Mouse (Mus musculus) neural tube, embryonic 15.5 days (tissue): ENCODE measurements around the gene Gm45337. TPM values are rescaled to one million over a fixed set of nuclear protein-coding genes. Genes with fewer than 3 reads are reported as not detected.
"Not testable (repeated sequence)": the region's sequence is repeated elsewhere in the genome, so short reads cannot be mapped to it uniquely, and the experiment has no call there.

Experiments
- ATAC-seq: fragments of 200-750 bp; cut with Nextera tagmentation; 2 replicates; pipeline ENCODE4 v1.8.0; 2017; ENCODE audit warnings: mild to moderate bottlenecking, moderate TSS enrichment, moderate library complexity; ENCODE audit not compliant: low FRiP score
- H3K27ac ChIP-seq: fragments of 300-500 bp; sonication (generic); replicated peaks from 2 replicates; pipeline ENCODE4 v1.5.1; 2015; ENCODE audit warnings: mild to moderate bottlenecking, inconsistent platforms
- H3K27me3 ChIP-seq: fragments of 300-500 bp; sonication (generic); replicated peaks from 2 replicates; pipeline ENCODE4 v1.6.1; 2015; ENCODE audit warnings: inconsistent platforms
- H3K36me3 ChIP-seq: fragments of 300-500 bp; sonication (generic); 2 replicates; pipeline ENCODE4 v1.6.1; 2015; ENCODE audit warnings: inconsistent platforms
- H3K4me1 ChIP-seq: fragments of 300-500 bp; sonication (generic); 2 replicates; pipeline ENCODE4 v1.6.1; 2015; ENCODE audit warnings: inconsistent platforms
- H3K4me2 ChIP-seq: fragments of 300-500 bp; sonication (generic); 2 replicates; pipeline ENCODE4 v1.6.1; 2015; ENCODE audit warnings: inconsistent platforms, mild to moderate bottlenecking, moderate library complexity
- H3K4me3 ChIP-seq: fragments of 300-500 bp; sonication (generic); replicated peaks from 2 replicates; pipeline ENCODE4 v1.5.1; 2015; ENCODE audit warnings: mild to moderate bottlenecking, inconsistent platforms
- H3K9ac ChIP-seq: fragments of 300-500 bp; sonication (generic); replicated peaks from 2 replicates; pipeline ENCODE4 v1.6.1; 2015; ENCODE audit warnings: mild to moderate bottlenecking, inconsistent platforms
- H3K9me3 ChIP-seq: fragments of 300-500 bp; sonication (generic); replicated peaks from 2 replicates; pipeline ENCODE4 v1.6.1; 2016; ENCODE audit warnings: inconsistent platforms
- WGBS: fragments of 180-500 bp; shearing (Covaris S2); methylation state at CpG from one replicate; pipeline ENCODE4 v1.1.7; 2015; ENCODE audit warnings: mixed read lengths; 5-methylcytosine and 5-hydroxymethylcytosine counted together
- polyA plus RNA-seq: library from polyadenylated mRNA; unstranded; fragments of >200 nt; fragmentation: Nextera tagmentation; extraction: Ambion mirVana; gene quantifications from 2 replicates; pipeline ENCODE4 v1.2.1, GENCODE M21; 2015

The Gm45337 gene
- not detected in 2 replicates for polyA plus RNA-seq

- WGBS = 90% methylated on average over 1 of the region's 1 CpGs
- H3K36me3 ChIP-seq = no peaks in the 10 kb centered on the region
- 0 out of 2 replicates have a peak, but pooled peaks cover 3% of the 10 kb centered on the region for H3K27me3 ChIP-seq
- H3K4me3 ChIP-seq = no peak within 1 kb of the TSS
- no peak for ATAC-seq
- H3K9me3 ChIP-seq = no peaks in the 10 kb centered on the region
- H3K9ac ChIP-seq = no peak within 1 kb of the TSS
- H3K4me2 ChIP-seq = no peak within 1 kb of the TSS
- H3K4me1 ChIP-seq = no peaks in the 10 kb centered on the region
- no peak within 1 kb of the TSS for H3K27ac ChIP-seq
Measured at GRCm38 (mm10) chr7:142144507-142144906, at the start of gene Gm45337. Gm45337 (minus strand) TSS chr7:142144607.

GRCm38 (mm10) chr7:142190289-142190688, 45.9 kb upstream of the Gm45337 start, which contains the start of gene Gm10153:
Gm10153 (minus strand) TSS chr7:142190389.
- Histone ChIP-seq H3K9me3 (no peaks in the 10 kb centered on the region), H3K27me3 (no peaks in the 10 kb centered on the region), H3K36me3 (no peaks in the 10 kb centered on the region), H3K27ac (no peak within 1 kb of the TSS), H3K4me1 (no peaks in the 10 kb centered on the region), H3K4me2 (no peak within 1 kb of the TSS), H3K9ac (no peak within 1 kb of the TSS), H3K4me3 (no peak within 1 kb of the TSS)
- ATAC-seq = no peak
- WGBS = 55% methylated on average over 2 of the region's 2 CpGs

GRCm38 (mm10) chr7:142188156-142188555, 43.7 kb upstream of the Gm45337 start:
- no peaks in the 10 kb centered on the region for H3K27me3 ChIP-seq
- no peak for ATAC-seq
- no peak overlapping the region for H3K4me3 ChIP-seq
- no peak overlapping the region for H3K4me2 ChIP-seq
- H3K9ac ChIP-seq = no peak overlapping the region
- H3K4me1 ChIP-seq = no peaks in the 10 kb centered on the region
- 75% methylated on average over 2 of the region's 2 CpGs for WGBS
- no peaks in the 10 kb centered on the region for H3K9me3 ChIP-seq
- H3K36me3 ChIP-seq = no peaks in the 10 kb centered on the region
- H3K27ac ChIP-seq = no peak overlapping the region

- no peak for ATAC-seq
- no peaks in the 10 kb centered on the region for H3K27me3 ChIP-seq
Measured at GRCm38 (mm10) chr7:142181021-142181420, 36.6 kb upstream of the Gm45337 start.

GRCm38 (mm10) chr7:142178685-142179084, 34.3 kb upstream of the Gm45337 start:
- Histone ChIP-seq H3K36me3 (no peaks in the 10 kb centered on the region), H3K4me1 (no peaks in the 10 kb centered on the region), H3K9me3 (no peaks in the 10 kb centered on the region), H3K4me2 (no peak overlapping the region), H3K9ac (no peak overlapping the region), H3K27me3 (no peaks in the 10 kb centered on the region), H3K4me3 (no peak overlapping the region), H3K27ac (no peak overlapping the region)
- WGBS = 84% methylated on average over 1 of the region's 1 CpGs
- ATAC-seq = no peak

More at GRCm38 (mm10) chr7:142181021-142181420, 36.6 kb upstream of the Gm45337 start:
- Histone ChIP-seq H3K36me3 (no peaks in the 10 kb centered on the region), H3K9me3 (no peaks in the 10 kb centered on the region), H3K4me1 (no peaks in the 10 kb centered on the region), H3K4me3 (no peak overlapping the region), H3K9ac (no peak overlapping the region), H3K27ac (no peak overlapping the region), H3K4me2 (no peak overlapping the region)
- 67% methylated on average over 1 of the region's 1 CpGs for WGBS

GRCm38 (mm10) chr7:142175905-142176304, 31.5 kb upstream of the Gm45337 start, which contains the start of gene Krtap5-2:
Krtap5-2 (minus strand) TSS chr7:142176005.
- H3K36me3 ChIP-seq, H3K9me3 ChIP-seq, ATAC-seq, H3K27me3 ChIP-seq, H3K27ac ChIP-seq, H3K4me2 ChIP-seq, H3K4me1 ChIP-seq, H3K4me3 ChIP-seq, H3K9ac ChIP-seq: not testable (repeated sequence)

GRCm38 (mm10) chr7:142169836-142170235, 25.4 kb upstream of the Gm45337 start:
- WGBS = 51% methylated on average over 3 of the region's 3 CpGs
- no peak overlapping the region for H3K4me2 ChIP-seq
- no peak overlapping the region for H3K27ac ChIP-seq
- H3K27me3 ChIP-seq = no peaks in the 10 kb centered on the region
- H3K9ac ChIP-seq = no peak overlapping the region
- no peaks in the 10 kb centered on the region for H3K9me3 ChIP-seq
- no peak for ATAC-seq
- no peaks in the 10 kb centered on the region for H3K4me1 ChIP-seq
- H3K36me3 ChIP-seq = no peaks in the 10 kb centered on the region
- H3K4me3 ChIP-seq = no peak overlapping the region

GRCm38 (mm10) chr7:142165639-142166038, 21.2 kb upstream of the Gm45337 start, which contains the start of gene Gm4553:
Gm4553 (minus strand) TSS chr7:142165739.
- not testable (repeated sequence) for H3K4me1 ChIP-seq, H3K4me3 ChIP-seq, H3K9me3 ChIP-seq, H3K4me2 ChIP-seq, H3K36me3 ChIP-seq, H3K27me3 ChIP-seq, H3K9ac ChIP-seq, ATAC-seq, H3K27ac ChIP-seq

- no peak overlapping the region for H3K4me2 ChIP-seq
- 93% methylated on average over 3 of the region's 3 CpGs for WGBS
- H3K27me3 ChIP-seq = no peaks in the 10 kb centered on the region
- no peak for ATAC-seq
- H3K4me1 ChIP-seq = no peaks in the 10 kb centered on the region
- H3K36me3 ChIP-seq = no peaks in the 10 kb centered on the region
- H3K9ac ChIP-seq = no peak overlapping the region
- H3K27ac ChIP-seq = no peak overlapping the region
- H3K4me3 ChIP-seq = no peak overlapping the region
- H3K9me3 ChIP-seq = no peaks in the 10 kb centered on the region
Measured at GRCm38 (mm10) chr7:142159366-142159765, 15.0 kb upstream of the Gm45337 start.

GRCm38 (mm10) chr7:142157013-142157412, 12.6 kb upstream of the Gm45337 start, which contains the start of gene Gm29735:
Gm29735 (minus strand) TSS chr7:142157113.
- not testable (repeated sequence) for H3K27ac ChIP-seq, H3K4me3 ChIP-seq, H3K9ac ChIP-seq, H3K4me1 ChIP-seq, H3K36me3 ChIP-seq, H3K9me3 ChIP-seq, H3K4me2 ChIP-seq, ATAC-seq, H3K27me3 ChIP-seq
- whole genome bisulfite sequencing = 65% methylated on average over 2 of the region's 2 CpGs

- H3K27ac ChIP-seq = no peak overlapping the region
- H3K4me1 ChIP-seq = no peaks in the 10 kb centered on the region
- no peak overlapping the region for H3K4me2 ChIP-seq
- WGBS = 68% methylated on average over 1 of the region's 1 CpGs
- H3K27me3 ChIP-seq = no peaks in the 10 kb centered on the region
- no peak overlapping the region for H3K4me3 ChIP-seq
- H3K9ac ChIP-seq = no peak overlapping the region
- H3K9me3 ChIP-seq = no peaks in the 10 kb centered on the region
- no peak for ATAC-seq
- H3K36me3 ChIP-seq = no peaks in the 10 kb centered on the region
Measured at GRCm38 (mm10) chr7:142155308-142155707, 10.9 kb upstream of the Gm45337 start.

- Histone ChIP-seq H3K27me3 (no peaks in the 10 kb centered on the region), H3K4me1 (no peaks in the 10 kb centered on the region), H3K4me3 (no peak overlapping the region), H3K9ac (no peak overlapping the region), H3K4me2 (no peak overlapping the region), H3K36me3 (no peaks in the 10 kb centered on the region), H3K27ac (no peak overlapping the region), H3K9me3 (no peaks in the 10 kb centered on the region)
- 88% methylated on average over 4 of the region's 4 CpGs for WGBS
- no peak for ATAC-seq
Measured at GRCm38 (mm10) chr7:142152191-142152590, 7.8 kb upstream of the Gm45337 start.

- H3K9me3 ChIP-seq = no peaks in the 10 kb centered on the region
- no peak overlapping the region for H3K4me2 ChIP-seq
- H3K4me1 ChIP-seq = no peaks in the 10 kb centered on the region
- 0 out of 2 replicates have a peak, but pooled peaks cover 3% of the 10 kb centered on the region for H3K27me3 ChIP-seq
- no peak overlapping the region for H3K27ac ChIP-seq
- no peaks in the 10 kb centered on the region for H3K36me3 ChIP-seq
- H3K9ac ChIP-seq = no peak overlapping the region
- no peak overlapping the region for H3K4me3 ChIP-seq
- ATAC-seq = no peak
Measured at GRCm38 (mm10) chr7:142148633-142149032, 4.2 kb upstream of the Gm45337 start.
